Mouse (Mus musculus): ENCODE data around the gene Ifit3b. TPM values are rescaled to one million over a fixed set of nuclear protein-coding genes. Genes with fewer than 3 reads are reported as not detected.

Gene Ifit3b
- polyA plus RNA-seq, 1 experiment from 2014 or later = 0.19 TPM

DNA sequence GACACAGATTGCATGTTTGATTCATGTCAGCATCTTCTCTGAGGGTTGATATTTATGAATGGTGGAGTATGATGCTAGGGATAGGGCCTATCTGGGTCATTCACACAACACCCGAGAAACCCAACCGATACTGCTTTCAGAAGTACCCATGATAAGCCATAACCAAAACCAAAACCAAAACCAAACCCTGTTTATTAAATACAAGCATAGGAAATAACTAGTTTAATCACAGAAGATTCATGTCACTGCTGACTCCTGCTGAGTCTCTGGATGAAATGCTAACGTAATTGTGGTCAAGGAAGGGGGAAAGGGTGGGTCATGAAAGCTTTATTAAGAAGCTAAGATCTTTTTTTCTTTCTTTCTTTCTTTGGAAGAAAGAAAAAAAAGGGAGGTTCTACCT, 42.5 kb downstream of the Ifit3b start:
- ATAC-seq (ENCODE audit: insufficient number of reproducible peaks, low FRiP score) = no peak
- Histone ChIP-seq H3K9me3 (replicated peaks) (no peaks in the 10 kb centered on the region), H3K27me3 (replicated peaks) (no peaks in the 10 kb centered on the region), H3K4me3 (no peak overlapping the region), H3K4me2 (no peak overlapping the region), H3K4me1 (replicated peaks) (peaks cover 5% of the 10 kb centered on the region), H3K9ac (no peak overlapping the region), H3K36me3 (no peaks in the 10 kb centered on the region), H3K27ac (ENCODE audit: poor library complexity, severe bottlenecking) (no peak overlapping the region)
- WGBS = 92% methylated on average over 3 of the region's 3 CpGs

DNA sequence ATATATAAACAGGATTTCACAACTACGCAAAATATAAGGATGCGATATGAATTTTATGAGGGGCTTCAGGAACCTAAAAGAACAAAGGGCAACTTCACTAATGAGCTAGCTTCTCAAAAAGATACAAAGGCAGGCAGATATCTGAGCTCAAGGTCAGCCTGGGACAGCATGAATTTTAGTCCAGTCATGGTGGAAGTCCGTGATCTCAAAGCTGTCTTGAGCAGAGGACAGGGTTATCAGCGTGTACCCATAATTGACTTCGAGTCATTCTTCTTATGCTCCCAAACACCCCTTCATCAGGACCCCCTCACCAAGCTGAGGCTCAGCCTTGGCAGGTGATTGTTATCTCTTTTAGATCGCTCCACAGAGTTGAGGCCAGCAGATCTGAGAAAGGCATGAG, 43.2 kb downstream of the Ifit3b start:
- WGBS = 80% methylated on average over 6 of the region's 6 CpGs
- H3K27me3 ChIP-seq (replicated peaks) = no peaks in the 10 kb centered on the region

DNA sequence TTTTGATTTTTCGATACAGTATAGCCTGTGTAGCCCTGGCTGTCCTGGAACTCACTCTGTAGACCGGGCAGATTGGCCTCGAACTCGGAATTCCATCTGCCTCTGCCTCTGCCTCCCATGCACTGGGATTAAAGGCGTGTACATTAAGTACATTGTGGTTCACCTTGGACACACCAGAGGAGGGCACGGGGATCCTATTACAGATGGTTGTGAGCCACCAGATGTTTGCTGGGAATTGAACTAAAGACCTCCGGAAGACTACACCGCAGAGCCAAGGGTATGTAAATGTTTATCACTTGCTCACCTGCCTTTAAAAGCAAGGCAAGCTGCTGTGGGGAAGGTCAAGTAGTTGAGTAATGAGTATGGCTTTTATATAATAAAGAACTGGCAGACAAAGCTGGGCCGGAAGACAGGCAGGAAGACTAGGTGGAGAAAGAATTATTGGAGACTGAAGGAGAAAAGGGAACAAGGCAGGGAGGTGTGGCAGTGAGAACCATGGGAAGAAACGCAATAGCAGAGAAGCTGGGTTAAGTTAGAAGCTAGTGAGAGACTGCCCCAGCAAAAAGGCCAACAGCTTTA, 47.5 kb downstream of the Ifit3b start:
- Histone ChIP-seq H3K27me3 (replicated peaks) (no peaks in the 10 kb centered on the region), H3K4me2 (no peak overlapping the region)
- 87% methylated on average over 10 of the region's 10 CpGs for WGBS

More for the DNA sequence above, 43.2 kb downstream of the Ifit3b start:
- Histone ChIP-seq H3K4me3 (no peak overlapping the region), H3K36me3 (no peaks in the 10 kb centered on the region), H3K9ac (no peak overlapping the region), H3K4me2 (no peak overlapping the region), H3K4me1 (replicated peaks) (peaks cover 9% of the 10 kb centered on the region), H3K9me3 (replicated peaks) (no peaks in the 10 kb centered on the region), H3K27ac (ENCODE audit: poor library complexity, severe bottlenecking) (no peak overlapping the region)
- peak; percentile 73 for ATAC-seq (ENCODE audit: insufficient number of reproducible peaks, low FRiP score)

DNA sequence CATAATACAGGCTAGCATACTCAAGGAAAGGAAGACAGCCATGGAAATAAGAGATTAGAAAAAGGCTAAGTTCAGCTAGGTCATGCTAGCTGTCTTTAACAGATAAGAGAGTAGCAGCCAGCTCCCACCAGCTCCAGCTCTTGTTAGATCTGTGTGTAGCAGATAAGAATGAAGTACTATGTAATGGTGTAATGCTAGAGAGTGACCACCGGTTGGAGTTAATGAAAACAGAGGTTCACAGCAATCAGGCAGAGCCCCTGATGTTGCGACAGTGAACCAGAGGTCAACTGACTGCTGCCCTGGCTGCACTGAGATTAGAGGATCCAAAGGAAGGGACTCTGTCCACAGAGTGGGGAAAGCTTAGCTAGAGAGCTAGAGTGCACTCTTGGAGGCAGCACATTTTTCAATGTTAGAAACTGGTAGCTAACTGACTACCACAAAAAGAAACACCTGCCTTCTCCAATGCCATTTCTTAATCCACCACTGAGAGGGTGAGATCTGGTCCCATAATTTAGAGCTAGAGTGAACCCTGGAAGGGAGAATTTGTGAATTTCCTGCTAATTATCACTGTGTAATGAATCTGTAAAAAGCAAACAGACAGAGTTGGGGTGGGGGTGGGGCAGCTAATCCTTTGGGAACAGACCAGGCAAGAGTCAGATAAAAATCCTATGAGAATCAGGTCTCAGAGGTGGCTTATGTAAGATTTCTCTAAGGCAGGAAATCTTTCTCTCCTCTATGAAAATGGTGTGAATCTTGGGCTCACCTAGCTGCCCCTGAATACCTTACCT, 48.9 kb downstream of the Ifit3b start:
- 1% methylated on average over 2 of the region's 2 CpGs for WGBS
- no peaks in the 10 kb centered on the region for H3K27me3 ChIP-seq (replicated peaks)
- peak overlapping the region; percentile 64 for H3K27ac ChIP-seq (ENCODE audit: poor library complexity, severe bottlenecking)
- ATAC-seq (ENCODE audit: insufficient number of reproducible peaks, low FRiP score) = peak; percentile 98
- H3K4me2 ChIP-seq = no peak overlapping the region
- H3K36me3 ChIP-seq = no peaks in the 10 kb centered on the region
- H3K9me3 ChIP-seq (replicated peaks) = no peaks in the 10 kb centered on the region
- H3K4me1 ChIP-seq (replicated peaks) = peaks cover 24% of the 10 kb centered on the region
- H3K4me3 ChIP-seq = no peak overlapping the region
- H3K9ac ChIP-seq = no peak overlapping the region

More for the DNA sequence above, 47.5 kb downstream of the Ifit3b start:
- H3K27ac ChIP-seq (ENCODE audit: poor library complexity, severe bottlenecking) = 0 out of 2 replicates have a peak overlapping the region, but pooled peaks have one; percentile 64
- no peaks in the 10 kb centered on the region for H3K9me3 ChIP-seq (replicated peaks)
- no peak for ATAC-seq (ENCODE audit: insufficient number of reproducible peaks, low FRiP score)
- peaks cover 24% of the 10 kb centered on the region for H3K4me1 ChIP-seq (replicated peaks)
- no peaks in the 10 kb centered on the region for H3K36me3 ChIP-seq
- H3K9ac ChIP-seq = no peak overlapping the region
- no peak overlapping the region for H3K4me3 ChIP-seq

DNA sequence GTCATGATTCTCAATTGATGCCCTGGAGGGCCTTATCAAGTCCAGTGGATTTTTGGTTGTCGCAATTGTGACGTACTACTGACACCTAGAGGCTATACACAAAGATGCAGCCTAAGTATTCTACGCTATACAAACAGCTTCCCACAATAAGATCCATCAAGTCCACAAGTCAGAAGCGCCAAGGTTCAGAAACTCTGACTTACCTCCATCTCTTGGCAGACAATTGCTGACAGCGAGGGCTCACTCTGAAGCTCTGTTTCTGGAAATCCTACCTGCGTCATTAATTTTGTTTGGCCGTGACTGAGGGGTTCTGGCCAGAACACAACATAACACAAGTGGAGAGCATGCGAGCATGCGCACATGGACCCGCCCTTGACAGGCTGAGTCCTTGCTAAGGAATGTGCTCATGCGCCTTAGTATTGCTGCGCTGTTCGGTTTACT, 54.3 kb downstream of the Ifit3b start:
- WGBS = 7% methylated on average over 13 of the region's 13 CpGs
- peaks cover 7% of the 10 kb centered on the region for H3K4me1 ChIP-seq (replicated peaks)
- H3K9ac ChIP-seq = no peak overlapping the region
- peak overlapping the region; percentile 37; the same call in 1 of the 2 replicates for H3K27ac ChIP-seq (ENCODE audit: poor library complexity, severe bottlenecking)
- H3K4me3 ChIP-seq = peak overlapping the region; percentile 45
- no peaks in the 10 kb centered on the region for H3K27me3 ChIP-seq (replicated peaks)
- no peaks in the 10 kb centered on the region for H3K36me3 ChIP-seq
- peak; percentile 92 for ATAC-seq (ENCODE audit: insufficient number of reproducible peaks, low FRiP score)
- H3K9me3 ChIP-seq (replicated peaks) = no peaks in the 10 kb centered on the region
- H3K4me2 ChIP-seq = peak overlapping the region; percentile 64

DNA sequence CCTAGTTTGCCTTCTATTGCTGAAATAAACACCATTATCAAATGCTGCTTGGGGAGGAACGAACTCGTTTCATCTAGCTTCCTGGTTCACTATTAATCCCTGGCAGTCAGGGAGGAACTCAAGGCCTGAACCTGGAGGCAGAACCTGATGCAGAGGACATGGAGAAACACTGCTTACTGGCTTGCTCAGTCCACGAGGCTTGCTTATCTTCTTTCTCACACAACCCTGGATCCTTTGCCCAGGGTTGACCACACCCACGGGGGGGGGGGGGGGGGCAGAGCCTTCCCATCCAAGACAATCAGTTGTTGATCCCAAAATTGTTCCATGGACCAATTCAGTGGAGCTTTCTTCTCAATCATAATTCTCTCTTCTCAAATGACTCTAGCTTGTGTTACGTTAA, 55.0 kb downstream of the Ifit3b start:
- Histone ChIP-seq H3K27ac (ENCODE audit: poor library complexity, severe bottlenecking) (peak overlapping the region; percentile 37; the same call in 1 of the 2 replicates), H3K9ac (no peak overlapping the region; the same call in 1 of the 2 replicates), H3K4me1 (replicated peaks) (peaks cover 4% of the 10 kb centered on the region; the same call in 1 of the 2 replicates), H3K4me3 (no peak overlapping the region), H3K9me3 (replicated peaks) (no peaks in the 10 kb centered on the region), H3K27me3 (replicated peaks) (no peaks in the 10 kb centered on the region), H3K36me3 (no peaks in the 10 kb centered on the region), H3K4me2 (no peak overlapping the region)
- 42% methylated on average over 5 of the region's 5 CpGs for WGBS
- ATAC-seq (ENCODE audit: insufficient number of reproducible peaks, low FRiP score) = 0 out of 2 replicates have a peak, but pooled peaks have one; percentile 57

Other genes with a start within 250 kb of the Ifit3b start
- 3.3 and 4.6 TPM in 2 replicates for gene Ch25h, start 132.8 kb upstream of the Ifit3b start, polyA plus RNA-seq (2016; fragmentation: Nextera tagmentation; extraction: Ambion mirVana)
- 38.7 and 41.4 TPM in 2 replicates for gene Lipa, start 80.5 kb upstream of the Ifit3b start, polyA plus RNA-seq (2016; fragmentation: Nextera tagmentation; extraction: Ambion mirVana)
- gene Ifit2, start 57.3 kb upstream of the Ifit3b start, polyA plus RNA-seq (2016; fragmentation: Nextera tagmentation; extraction: Ambion mirVana) = 6.6 and 8.2 TPM in 2 replicates
- gene Ifit3, start 24.4 kb upstream of the Ifit3b start, polyA plus RNA-seq (2016; fragmentation: Nextera tagmentation; extraction: Ambion mirVana) = 0.69 and 0.90 TPM in 2 replicates
- 1.00 and 1.5 TPM in 2 replicates for gene Ifit1bl1, start 6.0 kb upstream of the Ifit3b start, polyA plus RNA-seq (2016; fragmentation: Nextera tagmentation; extraction: Ambion mirVana)
- gene Ifit1bl2, start 32.8 kb downstream of the Ifit3b start, polyA plus RNA-seq (2016; fragmentation: Nextera tagmentation; extraction: Ambion mirVana) = 0.83 and 1.0 TPM in 2 replicates
- 0.32 and 0.40 TPM in 2 replicates for gene Ifit1, start 32.9 kb downstream of the Ifit3b start, polyA plus RNA-seq (2016; fragmentation: Nextera tagmentation; extraction: Ambion mirVana)
- 37.2 and 37.8 TPM in 2 replicates for gene Slc16a12, start 139.3 kb downstream of the Ifit3b start, polyA plus RNA-seq (2016; fragmentation: Nextera tagmentation; extraction: Ambion mirVana)